Mouse (Mus musculus): Measurements from ENCODE around the gene Rnf150.

Rnf150 gene

DNA sequence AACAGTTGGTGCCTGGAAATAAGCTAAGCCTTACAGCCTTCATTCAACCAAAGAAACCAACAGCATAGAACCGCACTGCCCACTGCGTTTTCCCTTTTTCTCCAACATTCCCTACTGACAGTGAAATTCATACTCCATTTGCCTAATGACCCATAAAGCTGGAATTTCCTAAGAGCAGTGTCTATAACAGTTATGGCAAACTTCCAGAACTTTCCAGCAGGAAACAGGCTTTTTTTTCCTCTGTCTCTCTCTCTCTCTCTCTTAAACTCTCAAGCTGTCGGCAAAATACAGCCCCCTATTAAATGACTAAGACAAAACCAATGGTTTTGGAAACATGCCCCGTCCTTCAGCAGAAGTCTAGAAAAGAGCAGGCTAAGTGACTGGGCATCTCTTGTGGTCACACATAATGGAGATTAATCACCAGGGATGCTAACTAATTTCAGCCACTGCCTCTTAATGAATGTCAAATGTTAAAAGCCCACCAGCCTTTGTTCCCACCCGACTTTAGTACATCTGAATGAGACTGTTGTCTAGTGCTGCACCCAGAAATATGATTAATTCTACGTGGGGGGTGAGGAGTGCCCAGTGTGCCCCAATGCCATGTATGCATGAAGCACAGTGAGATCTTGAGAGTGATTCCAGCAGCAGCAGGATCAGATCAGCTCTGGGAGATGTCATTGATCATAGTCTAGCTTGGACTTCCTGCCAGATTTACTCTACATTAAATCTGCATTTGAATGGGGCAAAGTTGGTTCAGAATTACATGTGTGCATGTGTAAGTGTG is 80.3 kb downstream of the Rnf150 start:
- DNase-seq = no peak

DNA sequence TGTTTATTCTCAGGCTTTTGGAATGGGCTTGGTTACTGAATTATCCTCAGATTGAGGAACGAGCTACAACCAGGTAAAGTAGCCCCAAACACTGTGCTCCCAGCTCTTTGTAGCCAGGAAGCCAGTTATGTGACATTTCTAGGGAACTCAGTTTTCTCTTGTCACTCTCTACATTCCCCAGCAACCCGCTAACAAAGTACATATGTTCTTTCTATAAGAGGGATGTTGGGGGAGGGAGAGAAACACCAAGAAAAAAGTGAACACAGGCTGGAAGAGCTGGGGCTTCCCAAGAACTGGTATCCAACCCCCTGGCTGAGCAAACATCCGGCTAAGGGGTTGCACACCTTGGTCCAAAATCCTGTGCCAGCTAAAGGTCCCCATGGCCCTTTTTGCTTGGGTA is 82.7 kb downstream of the Rnf150 start:
- DNase-seq = no peak

DNA sequence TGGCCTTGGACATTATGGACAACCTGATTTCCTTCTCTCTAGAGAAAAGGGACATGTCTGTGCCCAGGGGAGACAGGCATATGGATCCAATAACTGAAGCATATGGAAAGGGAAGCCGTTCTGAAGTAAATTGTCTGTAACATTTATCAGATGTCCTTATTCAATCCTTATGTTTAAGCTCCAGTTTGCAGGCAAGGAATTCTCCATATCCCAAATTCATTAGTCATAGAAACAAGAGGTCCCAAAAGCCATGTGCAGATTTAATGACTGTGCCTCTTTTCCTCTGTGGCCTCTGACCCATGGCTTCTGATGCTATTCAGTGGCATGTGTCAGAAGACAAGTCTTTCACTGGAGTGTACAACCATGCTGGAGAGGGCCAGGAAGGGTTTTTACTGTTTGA is 83.5 kb downstream of the Rnf150 start:
- DNase-seq = no peak

- peak; percentile 20 for DNase-seq
Observed at GRCm38 (mm10) chr8:82955162-82955754, 92.1 kb downstream of the Rnf150 start.

DNA sequence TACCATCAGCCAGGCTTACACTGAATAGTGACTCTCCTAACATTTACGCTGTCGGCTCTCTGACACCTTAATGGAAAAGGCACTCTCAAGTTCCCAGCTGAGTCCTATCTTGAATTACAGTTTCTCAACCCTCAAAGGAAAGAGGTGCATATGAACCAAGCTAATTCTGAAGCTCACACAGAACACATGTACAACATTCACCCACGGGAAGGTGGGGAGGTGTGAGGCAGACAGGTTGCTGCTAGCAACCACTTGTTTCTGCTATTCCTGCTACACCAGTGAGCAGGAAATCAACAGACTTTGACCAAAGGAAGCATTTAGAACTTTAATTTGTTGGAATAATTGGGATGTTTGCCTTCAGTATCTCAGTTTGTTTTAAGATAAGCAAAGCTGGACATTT is 96.3 kb downstream of the Rnf150 start:
- DNase-seq = no peak

DNA sequence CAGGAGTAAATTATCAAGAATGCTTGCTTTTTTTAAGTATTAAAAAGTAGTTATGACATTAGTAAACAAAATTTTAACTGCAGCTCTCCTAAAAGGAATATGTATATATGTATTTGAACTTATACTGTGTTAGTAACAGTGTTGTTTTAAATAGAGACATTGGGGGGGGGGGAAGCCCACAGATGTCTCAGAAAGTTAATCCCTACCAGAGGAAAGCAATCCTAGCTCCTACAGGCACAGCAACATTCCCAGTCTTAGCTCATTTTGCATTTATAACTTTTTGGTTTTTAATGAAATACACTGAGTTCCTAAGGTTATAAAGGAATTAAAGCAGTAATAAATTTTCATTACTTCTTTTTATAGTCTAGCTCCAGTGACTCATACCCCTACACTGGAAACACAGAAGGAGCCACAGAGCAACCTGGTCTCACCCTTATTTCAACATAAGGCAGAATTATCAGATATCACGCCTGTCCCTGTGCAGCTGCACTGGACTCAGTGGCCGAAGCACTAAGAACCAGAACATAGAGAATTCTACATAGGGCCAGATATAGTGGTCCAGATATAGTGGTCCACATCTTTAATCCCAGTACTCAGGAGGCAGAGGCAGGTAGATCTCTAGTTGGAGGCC is 96.9 kb downstream of the Rnf150 start:
- DNase-seq = no peak

DNA sequence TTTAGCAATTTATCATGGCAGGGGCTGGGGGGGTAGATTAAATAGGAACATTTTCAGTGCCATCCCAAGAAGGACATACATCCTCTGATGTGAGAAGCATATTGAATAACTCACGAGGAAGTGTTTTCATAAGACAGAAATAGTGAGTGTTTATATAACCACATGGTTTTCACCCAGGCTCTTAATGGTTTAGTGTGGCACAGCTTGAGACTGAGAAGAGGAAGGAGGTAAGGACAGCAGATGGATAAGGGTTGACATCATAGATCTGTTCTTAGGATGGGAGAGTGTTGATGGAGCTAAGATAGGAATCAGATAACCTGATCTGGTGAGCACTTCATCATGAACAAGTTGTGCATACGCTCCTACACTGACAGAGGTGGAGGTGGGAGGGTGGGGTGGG is 101.4 kb downstream of the Rnf150 start:
- DNase-seq = no peak

- no peak for DNase-seq
Observed at GRCm38 (mm10) chr8:82967879-82968678, 104.9 kb downstream of the Rnf150 start.

- DNase-seq = no peak
Observed at GRCm38 (mm10) chr8:82969967-82970366, 106.8 kb downstream of the Rnf150 start.

DNA sequence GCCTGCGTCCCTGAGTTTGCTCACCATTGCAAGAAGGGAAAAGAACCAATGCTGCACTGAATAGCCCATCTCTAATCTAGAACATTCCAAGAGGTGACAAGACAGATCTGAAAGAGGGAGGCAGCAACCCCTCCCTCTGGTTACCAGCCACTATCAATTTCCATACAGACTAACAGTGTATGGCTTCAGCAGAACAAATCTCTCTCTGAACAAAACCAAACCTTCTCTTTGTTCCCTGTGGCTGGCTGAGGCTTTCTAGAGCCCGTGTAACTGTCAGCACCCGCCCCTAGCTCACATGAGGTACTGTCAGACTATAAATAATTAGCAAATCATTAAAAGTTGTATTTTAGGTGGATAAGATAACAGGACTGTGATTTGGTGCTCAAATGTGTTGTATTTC is 109.7 kb downstream of the Rnf150 start:
- DNase-seq = no peak

DNA sequence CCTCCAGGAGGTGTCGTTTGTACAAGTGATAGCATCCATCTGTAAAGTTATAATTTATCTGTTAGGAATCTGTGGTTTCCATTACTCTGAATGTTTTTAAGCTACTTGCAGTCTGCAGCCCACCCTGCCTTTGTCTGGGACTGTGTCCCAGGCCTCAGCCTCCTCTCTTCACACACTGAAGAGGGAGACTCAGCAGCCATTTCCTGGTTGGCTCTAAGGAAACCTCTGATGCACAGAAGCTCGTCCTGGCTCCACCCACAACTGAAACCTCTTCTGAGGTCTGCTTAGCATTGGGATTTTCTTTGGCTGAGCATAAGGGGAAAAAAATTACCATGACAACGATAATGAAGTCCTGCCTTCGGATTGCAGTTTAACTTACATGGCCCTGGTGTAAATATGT is 110.2 kb downstream of the Rnf150 start:
- DNase-seq = no peak

- no peak for DNase-seq
Observed at GRCm38 (mm10) chr8:82981244-82981855, 118.2 kb downstream of the Rnf150 start.

- DNase-seq = no peak
Observed at GRCm38 (mm10) chr8:82982873-82983272, 119.7 kb downstream of the Rnf150 start.

GRCm38 (mm10) chr8:82983301-82983700 is 120.1 kb downstream of the Rnf150 start:
- DNase-seq = no peak

GRCm38 (mm10) chr8:82992093-82992492 is 128.9 kb downstream of the Rnf150 start:
- no peak for DNase-seq

DNA sequence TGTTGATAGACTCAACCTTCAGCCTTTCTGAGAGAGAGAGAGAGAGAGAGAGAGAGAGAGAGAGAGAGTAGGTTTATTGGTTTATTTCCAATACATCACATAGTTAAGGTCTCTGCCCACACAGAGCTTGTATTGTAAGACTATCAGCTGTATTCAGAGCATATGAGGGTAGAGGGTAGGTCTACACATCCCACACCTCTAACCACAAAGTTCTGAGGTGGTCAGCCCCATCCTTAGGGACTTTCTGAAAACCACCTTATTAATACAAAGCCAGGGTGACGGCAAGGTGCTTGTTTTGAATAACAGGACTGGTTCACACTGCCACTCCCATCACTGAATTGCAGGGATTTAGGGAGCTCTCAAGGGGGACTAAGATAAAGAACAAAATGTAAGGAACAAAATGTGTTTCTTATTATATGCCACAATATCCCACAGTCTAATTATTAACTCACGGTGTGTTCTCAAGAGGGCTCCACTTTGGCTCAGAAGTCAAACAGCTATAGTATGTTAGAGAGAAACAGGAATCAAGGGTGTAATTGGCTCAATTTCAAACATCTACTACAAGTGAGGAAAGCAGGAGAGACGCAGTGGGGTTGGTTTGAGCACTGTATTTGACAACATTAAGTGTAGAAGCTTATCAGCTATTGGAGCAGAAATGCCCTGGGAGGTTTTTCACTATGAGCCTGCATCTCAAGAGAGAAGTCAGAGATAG is 132.7 kb downstream of the Rnf150 start:
- no peak for DNase-seq

- DNase-seq = no peak
Observed at GRCm38 (mm10) chr8:82996843-82997242, 133.7 kb downstream of the Rnf150 start.

- no peak for DNase-seq
Observed at GRCm38 (mm10) chr8:82998778-82999177, 135.6 kb downstream of the Rnf150 start.

- DNase-seq = no peak
Observed at GRCm38 (mm10) chr8:83003187-83003586, 140.0 kb downstream of the Rnf150 start.

- DNase-seq = no peak
Observed at GRCm38 (mm10) chr8:83009481-83009880, 146.3 kb downstream of the Rnf150 start.

DNA sequence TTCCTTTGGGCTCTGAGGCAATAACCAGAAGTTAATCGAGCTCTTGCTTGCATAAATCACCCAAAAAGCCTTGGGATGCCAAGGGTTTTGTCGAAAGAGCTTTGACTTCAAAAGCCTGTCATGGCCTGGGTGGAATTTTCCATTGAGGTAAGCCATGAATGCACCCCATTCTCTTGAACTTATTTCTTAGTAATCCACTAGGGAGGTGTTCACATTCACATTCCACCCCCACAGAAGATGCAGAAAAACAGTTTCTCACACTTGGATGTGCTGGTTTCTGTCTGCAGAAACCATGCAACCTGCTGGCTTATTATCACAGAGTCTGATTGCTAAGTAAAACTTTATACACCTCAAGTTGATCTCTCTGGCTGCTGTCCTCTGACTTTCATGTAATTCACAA is 148.1 kb downstream of the Rnf150 start:
- DNase-seq = no peak

DNA sequence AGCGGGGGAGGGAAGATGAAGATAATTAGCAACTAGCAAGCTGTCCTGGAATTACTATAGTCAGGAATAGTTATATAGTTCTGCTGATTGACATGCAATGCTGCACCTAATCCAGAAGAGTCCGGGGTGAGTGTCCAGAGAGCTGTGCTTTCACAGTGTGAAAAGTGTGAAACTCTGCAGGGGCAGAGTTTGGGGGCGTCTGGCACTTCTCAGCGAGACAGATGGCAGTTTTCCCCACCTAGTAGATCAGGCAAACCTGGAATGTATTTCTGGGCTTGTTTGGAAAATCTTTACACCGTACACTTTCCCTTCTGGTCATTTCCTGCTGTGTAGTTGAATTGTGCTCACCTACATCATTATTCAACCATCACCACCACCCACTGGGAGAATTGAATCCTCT is 148.6 kb downstream of the Rnf150 start:
- no peak for DNase-seq

All from cerebellum, adult 11 months (tissue).